Mouse (Mus musculus) liver, adult 2 months (tissue): ENCODE measurements around the gene Tmem102. TPM values are rescaled to one million over a fixed set of nuclear protein-coding genes. Genes with fewer than 3 reads are reported as not detected.

Source experiments
- DNase-seq: peaks from one replicate; pipeline ENCODE4 v3.0.0-alpha.2; 2011; ENCODE audit warnings: low read depth, low spot score; ENCODE audit errors: extremely low read depth
- H3K27ac ChIP-seq: fragments of 200-500 bp; replicated peaks from 2 replicates; pipeline ENCODE4 v1.5.1; 2012; ENCODE audit warnings: low read depth, mild to moderate bottlenecking, control low read depth, inconsistent platforms, low read length; ENCODE audit not compliant: insufficient read depth
- H3K27me3 ChIP-seq: fragments of 200-500 bp; 2 replicates; pipeline ENCODE4 v1.6.1; 2012; ENCODE audit warnings: mild to moderate bottlenecking, moderate library complexity, low read length, inconsistent platforms; ENCODE audit not compliant: control insufficient read depth, insufficient read depth
- H3K36me3 ChIP-seq: fragments of 200-500 bp; 2 replicates; pipeline ENCODE4 v1.6.1; 2012; ENCODE audit warnings: low read length, inconsistent platforms; ENCODE audit not compliant: control insufficient read depth, insufficient read depth
- H3K4me1 ChIP-seq: fragments of 200-500 bp; 2 replicates; pipeline ENCODE4 v1.6.1; 2011; ENCODE audit warnings: low read length; ENCODE audit not compliant: control insufficient read depth, insufficient read depth
- H3K4me3 ChIP-seq: fragments of 200-500 bp; 2 replicates; pipeline ENCODE4 v1.5.1; 2011; ENCODE audit warnings: low read depth, mild to moderate bottlenecking, control low read depth, low read length, moderate library complexity; ENCODE audit not compliant: insufficient read depth
- H3K79me2 ChIP-seq: fragments of 200-500 bp; 2 replicates; pipeline ENCODE4 v1.6.1; 2012; ENCODE audit warnings: inconsistent platforms, mild to moderate bottlenecking, low read length, moderate library complexity; ENCODE audit not compliant: control insufficient read depth, insufficient read depth
- H3K9ac ChIP-seq: fragments of 200-500 bp; 2 replicates; pipeline ENCODE4 v1.6.1; 2012; ENCODE audit warnings: low read depth, mild to moderate bottlenecking, control low read depth, inconsistent platforms, low read length
- CTCF ChIP-seq: fragments of 200-500 bp; IDR thresholded peaks from 2 replicates; pipeline ENCODE4 v1.5.1; 2011; ENCODE audit warnings: low read depth, low read length, control low read depth
- POLR2A ChIP-seq: fragments of 200-500 bp; IDR thresholded peaks from 2 replicates; pipeline ENCODE4 v1.6.1; 2011; ENCODE audit warnings: low read length, control low read depth; ENCODE audit not compliant: insufficient read depth; ENCODE audit errors: extremely low read depth
- WGBS: fragments of 180-500 bp; shearing (Covaris S2); methylation state at CpG from one replicate; pipeline ENCODE4 v1.1.7; 2018; 5-methylcytosine and 5-hydroxymethylcytosine counted together
- polyA plus RNA-seq: library from polyadenylated mRNA; depleted of rRNA; stranded (reverse); fragments of >200 nt; gene quantifications from 2 replicates; pipeline ENCODE4 v1.2.3, GENCODE M21; 2012; rRNA removed
- total RNA-seq: library from RNA; depleted of rRNA; stranded (reverse); fragments of >200 nt; gene quantifications from 2 replicates; pipeline ENCODE4 v1.2.3, GENCODE M21; 2014; rRNA removed

The Tmem102 gene
- total RNA-seq (2.3 and 2.4 TPM in 2 replicates), polyA plus RNA-seq (13.5 and 15.7 TPM in 2 replicates)

GRCm38 (mm10) chr11:69804972-69805909 lies at the start of gene Tmem102:
Tmem102 (minus strand) TSS chr11:69805624.
- Histone ChIP-seq H3K27me3 (peaks cover 9% of the 10 kb centered on the region), H3K36me3 (no peaks in the 10 kb centered on the region), H3K4me1 (peaks cover 4% of the 10 kb centered on the region), H3K27ac (peak within 1 kb of the TSS; percentile 59), H3K9ac (peak within 1 kb of the TSS; percentile 54), H3K4me3 (peak within 1 kb of the TSS; percentile 56), H3K79me2 (no peaks in the 10 kb centered on the region)
- peak; percentile 87 for DNase-seq
- 29% methylated on average over 29 of the region's 29 CpGs for WGBS
- no peak for TF ChIP-seq CTCF
- no peak for TF ChIP-seq POLR2A

- H3K36me3 ChIP-seq = no peaks in the 10 kb centered on the region; the same call in 1 of the 2 replicates
- H3K79me2 ChIP-seq = no peaks in the 10 kb centered on the region
- no peak for TF ChIP-seq POLR2A
- no peak for TF ChIP-seq CTCF
- no peak overlapping the region for H3K4me3 ChIP-seq
- no peaks in the 10 kb centered on the region for H3K27me3 ChIP-seq
- whole genome bisulfite sequencing = 81% methylated on average over 10 of the region's 10 CpGs
- no peak overlapping the region for H3K9ac ChIP-seq
- H3K4me1 ChIP-seq = no peaks in the 10 kb centered on the region
- no peak for DNase-seq
- H3K27ac ChIP-seq = no peak overlapping the region
These were observed 49.3 kb upstream of the Tmem102 start for GRCm38 (mm10) chr11:69854680-69855079.

- Histone ChIP-seq H3K4me1 (no peaks in the 10 kb centered on the region), H3K36me3 (no peaks in the 10 kb centered on the region; the same call in 1 of the 2 replicates), H3K27me3 (no peaks in the 10 kb centered on the region), H3K9ac (no peak overlapping the region), H3K27ac (no peak overlapping the region), H3K4me3 (no peak overlapping the region), H3K79me2 (no peaks in the 10 kb centered on the region)
- 52% methylated on average over 7 of the region's 7 CpGs for WGBS
- peak; percentile 25 for DNase-seq
- no peak for TF ChIP-seq POLR2A
- no peak for TF ChIP-seq CTCF
These were observed 48.6 kb upstream of the Tmem102 start for GRCm38 (mm10) chr11:69853994-69854393.

- Histone ChIP-seq H3K4me1 (0 out of 2 replicates have a peak, but pooled peaks cover 3% of the 10 kb centered on the region), H3K9ac (no peak overlapping the region), H3K79me2 (no peaks in the 10 kb centered on the region), H3K4me3 (no peak overlapping the region), H3K27ac (no peak overlapping the region), H3K36me3 (no peaks in the 10 kb centered on the region; the same call in 1 of the 2 replicates), H3K27me3 (no peaks in the 10 kb centered on the region)
- 77% methylated on average over 8 of the region's 8 CpGs for WGBS
- no peak for DNase-seq
- no peak for TF ChIP-seq POLR2A
- TF ChIP-seq CTCF = no peak
These were observed 45.3 kb upstream of the Tmem102 start for GRCm38 (mm10) chr11:69850754-69851153.

GRCm38 (mm10) chr11:69849884-69850283 lies 44.5 kb upstream of the Tmem102 start:
- WGBS = 87% methylated on average over 15 of the region's 15 CpGs
- Histone ChIP-seq H3K79me2 (no peaks in the 10 kb centered on the region), H3K9ac (no peak overlapping the region), H3K27me3 (no peaks in the 10 kb centered on the region), H3K4me3 (no peak overlapping the region), H3K36me3 (no peaks in the 10 kb centered on the region; the same call in 1 of the 2 replicates), H3K27ac (no peak overlapping the region), H3K4me1 (peaks cover 8% of the 10 kb centered on the region)
- no peak for DNase-seq
- no peak for TF ChIP-seq CTCF
- no peak for TF ChIP-seq POLR2A

- DNase-seq = no peak
- H3K9ac ChIP-seq = no peak overlapping the region
- no peaks in the 10 kb centered on the region for H3K27me3 ChIP-seq
- H3K4me1 ChIP-seq = peaks cover 8% of the 10 kb centered on the region
- 0 out of 2 replicates have a peak overlapping the region, but pooled peaks have one; percentile 17 for H3K27ac ChIP-seq
- no peaks in the 10 kb centered on the region; the same call in 1 of the 2 replicates for H3K36me3 ChIP-seq
- no peaks in the 10 kb centered on the region for H3K79me2 ChIP-seq
- H3K4me3 ChIP-seq = no peak overlapping the region
- WGBS = 78% methylated on average over 9 of the region's 9 CpGs
- no peak for TF ChIP-seq CTCF
- TF ChIP-seq POLR2A = no peak
These were observed 43.7 kb upstream of the Tmem102 start for GRCm38 (mm10) chr11:69849128-69849527.
